Mouse (Mus musculus) layer of hippocampus, adult 8-10 months (tissue): ENCODE results near the gene Mast1. TPM values are rescaled to one million over a fixed set of nuclear protein-coding genes. Genes with fewer than 3 reads are reported as not detected.

ENCODE experiments used
- DNase-seq, 2 experiments: peaks; one replicate each; pipeline ENCODE4 v3.0.0; 2022; ENCODE audit warnings: low spot score in 2 of 2
- total RNA-seq, 4 experiments: library from RNA; stranded (reverse); gene quantifications; 2 replicates each; pipeline ENCODE4 v1.2.4; 2022

Gene Mast1
- total RNA-seq, 4 experiments from 2014 or later: 77.3 to 83.2 (median 80.8) TPM

DNA sequence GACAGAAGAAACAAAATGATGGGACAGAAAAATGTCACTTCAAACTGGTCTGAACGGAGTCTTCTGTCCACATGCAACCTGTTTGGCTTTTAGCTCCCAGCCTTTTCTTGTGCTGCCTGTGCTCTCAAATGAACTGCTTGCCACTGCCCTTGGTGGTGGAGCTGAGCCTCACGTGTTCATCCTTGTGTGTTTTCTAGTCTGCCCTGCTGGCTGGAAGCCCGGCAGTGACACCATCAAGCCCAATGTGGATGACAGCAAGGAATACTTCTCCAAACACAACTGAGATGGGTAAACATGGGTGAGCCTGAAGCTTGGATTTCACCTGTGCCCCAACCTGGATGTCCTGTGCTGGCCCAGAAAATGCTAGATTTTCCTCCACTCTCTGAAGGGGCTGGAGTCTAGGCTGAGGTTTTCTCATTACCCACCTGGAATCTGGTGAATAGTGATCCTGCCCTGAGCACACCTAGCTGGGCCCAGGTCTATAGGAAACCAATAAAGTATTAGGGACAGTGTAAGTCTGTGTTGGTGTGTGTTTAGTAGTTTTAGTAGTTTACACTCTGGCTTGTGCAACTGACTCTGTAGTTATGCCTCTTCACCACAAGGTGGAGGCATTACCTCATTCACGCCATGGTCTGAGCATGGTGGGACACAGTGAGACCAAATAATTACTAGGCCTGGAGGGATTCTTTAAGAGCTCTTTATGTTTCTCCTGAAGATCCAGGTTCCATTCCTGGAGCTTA, 36.8 kb upstream of the Mast1 start:
- no peak for DNase-seq

DNA sequence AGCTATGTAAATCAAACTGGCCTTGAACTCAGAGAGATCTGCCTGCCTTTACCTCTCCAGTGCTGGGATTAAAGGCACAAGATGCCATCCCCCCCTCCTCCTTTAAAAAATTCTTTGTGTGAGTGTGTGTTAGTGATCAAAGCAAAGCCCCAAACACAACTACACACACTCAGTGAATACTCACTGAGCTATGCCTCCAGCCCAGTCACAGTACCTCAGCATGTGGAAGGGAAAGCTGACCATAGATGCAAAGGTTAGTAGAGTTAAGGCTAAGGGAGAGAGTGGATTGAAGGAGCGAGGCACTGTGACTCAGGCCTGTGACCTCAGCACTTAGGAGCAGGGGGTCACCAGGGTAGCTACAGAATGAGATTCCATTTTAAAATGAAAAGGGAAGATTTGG, 35.9 kb upstream of the Mast1 start:
- no peak for DNase-seq

DNA sequence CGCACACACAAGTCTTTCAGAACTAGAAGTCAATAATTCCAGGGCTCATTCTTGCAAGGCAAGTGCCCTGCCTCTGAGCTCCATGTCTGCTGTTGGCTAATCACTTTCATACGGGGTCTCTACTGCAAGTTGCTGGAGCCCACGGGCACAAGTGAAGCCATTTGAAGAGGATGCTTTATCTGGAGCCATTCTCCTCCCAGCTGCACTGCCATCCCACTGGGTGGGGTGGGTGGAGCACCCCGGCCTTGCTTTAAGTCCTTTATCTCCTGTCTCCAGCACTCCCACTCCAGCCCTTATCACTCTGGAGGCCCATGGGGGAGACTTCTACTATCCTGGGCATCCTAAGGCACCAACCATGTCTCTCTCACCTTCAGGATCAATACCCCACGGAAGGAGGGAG, 33.8 kb upstream of the Mast1 start:
- DNase-seq: no peak

DNA sequence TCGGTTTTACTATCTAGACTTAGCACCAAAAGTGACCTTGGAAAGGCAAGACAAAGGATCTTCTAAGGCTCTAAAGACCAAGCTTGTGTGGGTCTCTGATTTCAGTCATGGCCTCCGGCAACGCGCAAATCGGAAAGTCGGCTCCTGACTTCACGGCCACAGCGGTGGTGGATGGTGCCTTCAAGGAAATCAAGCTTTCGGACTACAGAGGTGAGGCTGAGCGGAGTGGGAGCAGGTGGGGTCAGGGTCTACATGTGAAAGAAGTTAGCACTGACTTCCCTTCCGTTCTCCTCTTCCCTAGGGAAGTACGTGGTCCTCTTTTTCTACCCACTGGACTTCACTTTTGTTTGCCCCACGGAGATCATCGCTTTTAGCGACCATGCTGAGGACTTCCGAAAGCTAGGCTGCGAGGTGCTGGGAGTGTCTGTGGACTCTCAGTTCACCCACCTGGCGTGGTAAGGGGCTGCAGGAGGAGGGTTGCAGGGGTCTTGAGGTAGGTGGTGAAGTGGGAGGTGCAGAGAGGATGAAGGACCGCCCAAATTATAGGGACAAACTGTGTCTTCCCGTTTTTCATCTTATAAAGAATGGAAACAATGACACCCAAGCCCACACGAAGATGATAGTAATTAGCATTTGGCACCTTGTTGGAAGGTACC, 33.1 kb upstream of the Mast1 start:
- DNase-seq: no peak

DNA sequence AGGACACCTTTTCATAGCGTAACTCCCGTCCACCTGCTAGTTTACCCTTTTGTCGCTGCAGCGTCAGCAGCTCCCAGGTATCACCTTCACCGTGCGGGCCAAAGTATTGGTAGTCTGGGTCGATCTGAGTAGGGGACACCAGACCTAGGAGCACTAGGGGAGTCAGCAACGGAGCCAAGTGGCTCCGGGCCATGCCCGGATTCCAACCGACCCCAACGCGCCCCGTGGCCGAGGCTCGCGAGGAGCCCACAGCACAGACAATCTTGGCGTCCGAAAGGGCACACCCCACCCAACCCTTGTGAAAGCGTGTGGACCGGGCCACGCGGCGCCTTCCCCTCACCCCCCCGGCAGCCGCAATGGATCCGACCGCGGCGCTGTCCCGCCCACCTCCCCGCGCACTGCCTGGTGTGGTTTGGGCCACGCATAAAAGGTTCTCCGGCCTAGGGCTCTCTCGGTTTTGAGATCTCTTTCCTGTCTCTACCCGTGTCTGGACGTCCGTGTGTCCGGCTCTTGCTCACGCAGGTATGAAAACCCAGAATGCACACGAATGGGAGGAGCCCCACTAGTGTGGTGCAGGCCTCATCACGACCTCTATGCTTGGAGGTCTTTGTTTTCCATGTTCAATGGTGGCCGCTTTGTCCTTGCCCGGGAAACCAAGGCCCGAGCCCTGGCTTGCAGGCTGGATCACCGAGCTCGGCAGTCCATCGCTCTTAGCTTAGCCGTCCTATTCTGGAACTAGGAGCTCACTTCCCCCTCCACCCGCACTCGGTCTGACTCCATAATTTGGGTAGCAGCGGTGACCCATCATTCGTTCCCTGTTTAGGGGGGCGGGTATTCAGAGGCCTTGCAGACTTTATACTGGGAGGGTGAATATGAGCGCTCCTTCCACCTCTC, 32.3 kb upstream of the Mast1 start, which contains the start of the genes Gm49661, Prdx2 and Rnaseh2a:
TSS of gene Gm49661 (minus strand) at position 193 of the 894 bp plus-strand sequence.
TSS of gene Prdx2 (plus strand) at position 347 of the 894 bp plus-strand sequence.
TSS of gene Rnaseh2a (minus strand) at position 527 of the 894 bp plus-strand sequence.
- DNase-seq: peak; percentile 50 to 69

DNA sequence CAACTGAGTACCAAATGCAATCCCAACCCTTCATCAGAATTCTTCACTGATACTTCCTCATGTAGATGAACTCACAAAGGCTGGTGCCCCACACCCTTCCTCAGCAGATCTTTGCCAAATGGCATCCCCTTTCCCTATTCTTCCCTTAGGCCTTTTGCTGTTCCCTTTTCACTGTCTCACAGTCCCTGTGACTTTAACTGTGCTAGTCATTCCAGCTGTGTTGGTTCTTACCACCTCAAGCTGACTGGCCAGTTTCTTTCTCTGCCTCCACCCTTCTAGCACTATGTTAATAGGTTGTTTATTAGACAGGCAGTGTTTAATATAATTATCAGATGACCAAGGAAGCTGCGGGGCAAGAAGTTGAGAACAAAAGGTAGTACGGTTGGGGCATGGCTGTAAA, 31.5 kb upstream of the Mast1 start:
- peak in 1 of 2 experiments; percentile 3 for DNase-seq

DNA sequence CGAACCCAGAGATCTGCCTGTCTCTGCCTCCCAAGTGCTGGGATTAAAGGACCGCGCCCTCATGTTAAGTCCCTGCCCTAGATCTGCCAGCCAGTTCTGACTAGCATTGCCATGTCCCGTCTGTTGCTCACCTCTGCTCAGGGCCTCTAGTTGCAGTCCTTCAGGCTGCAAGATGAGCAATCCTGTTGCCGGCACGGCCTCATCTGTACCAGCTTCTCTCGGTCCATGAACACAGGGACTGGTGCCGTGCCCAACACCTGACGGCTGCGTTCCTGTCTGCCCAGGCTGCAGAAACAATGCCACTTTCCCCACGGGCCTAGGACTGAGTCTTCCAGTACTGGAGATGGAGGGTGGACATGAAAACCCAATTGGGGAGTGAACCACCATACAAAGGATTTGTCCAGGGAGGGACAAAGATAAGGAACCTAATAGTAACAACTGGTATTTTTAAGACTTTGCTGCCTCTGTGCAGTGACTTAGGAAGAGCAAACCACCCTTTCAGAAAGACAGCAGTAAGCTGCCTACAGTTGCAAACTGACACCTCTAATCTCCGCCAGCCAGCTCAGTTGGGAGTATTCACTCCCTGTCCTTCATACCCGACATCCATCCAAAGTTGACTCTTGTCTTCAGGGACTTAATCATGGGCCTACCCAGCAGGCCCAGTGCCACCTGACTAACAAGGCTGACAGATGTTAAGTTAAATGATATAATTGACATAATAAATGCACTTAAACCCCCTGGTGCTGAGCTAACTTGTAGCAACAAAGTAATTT, 30.6 kb upstream of the Mast1 start:
- peak in 1 of 2 experiments; percentile 3 for DNase-seq

DNA sequence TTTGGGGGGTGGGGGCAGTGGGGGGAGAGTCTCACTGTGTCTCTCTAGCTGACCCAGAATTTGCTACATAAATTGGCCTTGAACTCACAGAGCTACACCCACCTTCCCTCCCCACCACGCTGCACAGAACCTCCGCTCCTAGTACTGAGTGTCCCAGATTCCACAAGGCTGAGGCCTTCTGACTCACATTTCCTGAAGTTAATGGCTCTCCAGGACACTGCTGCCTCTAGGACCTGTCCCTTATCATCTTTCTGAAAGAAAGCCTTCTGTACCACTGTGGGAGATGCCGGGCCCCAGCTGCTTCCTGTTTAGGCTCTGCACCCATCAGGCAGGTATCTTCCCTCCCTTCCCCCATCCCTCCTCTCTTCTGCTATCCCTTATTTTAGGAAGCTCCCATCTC, 29.4 kb upstream of the Mast1 start:
- no peak for DNase-seq

DNA sequence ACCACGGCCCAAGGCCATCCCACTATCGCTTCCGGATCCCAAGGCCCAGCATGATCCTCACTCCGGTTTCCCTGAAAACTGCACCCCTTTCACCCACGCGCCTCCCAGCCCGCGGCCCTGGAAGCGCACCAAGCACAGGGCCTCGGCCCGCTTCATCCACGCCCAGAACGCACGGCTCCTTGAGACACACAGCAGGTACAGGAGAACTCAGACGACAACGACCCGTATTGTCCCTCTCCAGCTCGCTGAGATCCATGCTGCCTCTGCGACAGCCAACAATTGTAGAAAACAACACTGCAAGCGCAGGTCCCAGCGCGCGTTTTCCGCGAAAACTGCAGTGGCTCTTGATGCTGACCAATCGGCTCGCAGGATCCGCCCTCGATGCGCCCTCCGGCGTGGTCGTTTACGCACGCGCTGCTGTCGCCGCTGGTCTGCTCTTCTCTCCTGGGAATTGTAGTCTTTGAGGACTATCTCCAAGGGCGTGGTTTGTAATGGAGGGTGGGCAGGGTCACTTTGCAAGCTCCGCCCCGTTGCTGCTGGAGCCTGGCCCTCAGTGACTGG, 28.7 kb upstream of the Mast1 start:
- peak; percentile 93 to 94 for DNase-seq

DNA sequence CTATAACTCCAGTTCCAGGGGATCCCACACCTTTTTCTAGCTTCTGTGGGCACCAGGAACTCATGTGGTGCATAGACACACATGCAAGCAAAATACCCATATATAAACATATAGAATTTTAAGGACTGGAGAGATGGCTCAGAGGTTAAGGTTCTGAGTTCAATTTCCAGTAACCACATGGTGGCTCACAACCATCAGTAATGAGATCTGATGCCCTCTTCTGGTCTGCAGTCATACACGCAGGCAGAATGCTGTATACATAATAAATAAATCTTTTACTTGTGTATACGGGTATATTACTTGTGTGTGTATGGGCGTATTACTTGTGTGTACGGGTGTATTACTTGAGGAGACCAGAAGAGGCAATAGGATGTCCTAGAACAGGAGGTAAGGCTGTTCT, 26.8 kb upstream of the Mast1 start:
- no peak for DNase-seq

DNA sequence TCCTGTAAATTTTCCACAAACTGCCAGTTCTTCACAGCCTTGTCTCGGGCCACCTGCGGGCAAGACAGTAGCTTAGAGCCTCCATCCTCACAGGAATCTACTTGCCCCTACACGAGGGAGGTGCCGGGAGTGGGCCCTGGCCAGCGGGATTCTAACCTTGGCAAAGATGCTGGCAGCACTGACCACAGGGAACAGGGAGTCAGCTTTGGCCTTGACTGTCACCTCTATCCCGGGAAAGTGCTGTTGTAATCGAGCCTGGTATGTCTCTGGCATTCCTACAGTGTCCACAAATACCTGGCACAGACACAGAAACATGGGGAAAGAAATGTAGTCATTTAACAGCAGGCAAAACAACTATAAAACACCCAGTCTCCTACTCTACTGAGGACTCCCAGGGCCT, 22.7 kb upstream of the Mast1 start:
- no peak for DNase-seq

DNA sequence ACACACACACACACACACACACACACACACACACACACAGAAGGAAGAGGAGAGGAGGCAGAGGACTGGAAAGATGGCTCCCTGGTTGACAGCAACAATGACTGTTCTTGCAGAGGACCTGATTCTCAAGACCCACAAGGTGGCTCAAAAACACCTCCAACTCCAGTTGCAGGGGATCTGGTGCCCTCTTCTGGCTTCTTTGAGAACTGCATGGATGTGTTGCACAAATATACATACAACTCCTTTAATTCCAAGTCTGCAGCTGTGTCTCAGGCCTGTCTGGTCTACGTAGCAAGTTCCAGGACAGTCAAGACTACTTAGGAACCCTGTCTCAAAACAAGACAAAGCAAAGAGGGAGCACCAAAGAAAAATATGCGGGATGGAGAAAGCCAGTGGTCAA, 19.6 kb upstream of the Mast1 start:
- DNase-seq: peak in 1 of 2 experiments; percentile 78

DNA sequence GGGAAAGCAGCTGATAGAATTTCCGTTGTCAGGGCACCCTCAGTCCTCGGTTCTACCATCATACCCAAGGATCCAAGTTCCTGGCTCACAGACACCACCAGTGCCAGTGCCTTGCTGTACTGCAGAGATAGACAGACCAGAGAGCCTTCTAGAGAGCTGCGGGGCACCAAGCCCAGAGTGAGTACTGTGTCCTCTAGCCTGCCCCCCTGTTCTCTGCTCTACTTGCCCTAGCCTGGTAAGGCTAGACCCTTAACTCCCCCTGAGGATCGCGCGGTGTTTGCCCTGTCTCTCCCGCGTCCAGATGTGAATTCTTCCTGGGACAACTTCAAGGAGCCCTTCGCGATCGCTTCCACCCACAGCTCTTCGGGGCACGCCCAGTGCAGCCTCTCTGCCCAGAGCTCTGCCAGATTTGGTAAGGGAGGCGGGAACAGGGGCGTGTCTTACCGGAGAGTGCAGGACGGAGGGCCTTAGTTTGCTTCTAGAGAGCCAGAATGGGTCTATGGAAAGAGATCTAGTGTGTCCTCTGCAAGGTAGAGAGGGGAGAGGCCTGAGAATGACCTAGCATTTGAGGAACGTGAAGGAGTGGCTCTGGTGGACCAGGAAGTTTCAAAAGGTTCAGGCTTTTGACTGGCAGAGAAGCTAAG, 15.6 kb upstream of the Mast1 start:
- no peak for DNase-seq

DNA sequence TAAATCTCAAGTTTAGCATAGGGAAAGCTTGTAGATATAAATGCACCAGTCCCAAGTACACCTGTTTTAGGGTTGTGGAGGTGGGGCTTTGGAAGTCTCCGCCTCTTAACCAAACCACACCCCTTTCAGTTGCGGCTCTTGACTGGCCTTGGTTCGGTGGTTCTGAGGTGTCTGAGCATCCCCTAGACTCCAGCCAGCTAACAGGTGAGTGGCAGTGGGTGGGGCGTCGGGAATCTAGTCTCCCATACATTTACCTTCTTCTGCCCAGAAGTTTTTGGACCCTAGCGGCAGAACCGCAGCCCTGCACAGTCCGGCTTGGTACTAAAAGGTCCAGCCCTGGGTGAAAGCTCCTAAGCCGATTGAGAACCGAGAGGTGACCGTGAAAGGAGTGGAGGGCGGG, 12.6 kb upstream of the Mast1 start:
- DNase-seq: no peak

DNA sequence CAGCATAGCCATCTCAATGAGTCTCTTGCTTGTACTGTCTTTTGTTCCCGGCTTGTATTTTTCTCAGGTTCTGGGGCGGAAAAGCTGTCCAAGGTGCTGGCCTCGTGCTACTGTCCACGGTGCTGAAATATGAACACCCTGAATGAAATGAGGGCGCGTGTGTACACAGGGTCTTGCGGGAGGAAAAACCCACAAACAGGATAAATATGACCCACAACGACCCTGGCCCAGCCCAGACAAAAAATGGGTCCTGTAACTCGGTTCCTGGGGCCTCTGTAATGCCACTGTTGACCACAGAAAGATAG, 10.0 kb upstream of the Mast1 start:
- no peak for DNase-seq

DNA sequence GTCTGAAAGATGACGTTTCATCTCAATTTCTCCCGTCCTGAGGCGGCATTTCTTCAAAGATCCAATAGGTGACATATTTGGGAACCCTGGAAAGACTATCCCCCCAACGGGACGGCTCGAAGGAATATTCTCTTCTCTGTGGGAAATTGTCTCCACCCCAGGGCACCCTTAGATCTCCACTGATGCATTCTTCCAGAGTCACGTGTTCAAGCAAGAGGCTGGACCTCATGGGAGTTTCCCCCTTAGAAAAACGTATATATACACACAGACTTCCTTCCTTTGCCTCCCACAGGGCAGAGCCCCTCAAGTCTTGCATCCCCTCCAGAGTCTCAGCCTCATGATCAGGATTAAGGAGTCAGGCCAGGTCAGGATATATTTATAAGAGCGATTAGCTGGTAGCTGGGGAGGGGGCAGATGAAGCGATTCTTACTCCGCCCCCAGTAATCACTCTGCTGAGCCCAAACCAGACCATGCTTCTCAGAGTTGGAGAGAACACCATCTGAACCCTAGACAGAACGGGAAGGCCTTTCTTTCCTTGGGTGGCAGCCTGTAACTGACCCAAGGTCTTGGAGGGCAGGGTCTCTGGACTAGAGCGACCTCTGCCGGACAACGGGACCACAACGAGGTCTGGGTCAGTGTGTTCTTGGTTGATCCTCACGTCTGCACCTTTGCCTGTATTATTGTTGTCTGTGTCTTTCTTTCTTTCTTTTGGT, 9.5 kb upstream of the Mast1 start, which contains the start of gene Rtbdn:
TSS of gene Rtbdn (plus strand) at position 464 of the 713 bp plus-strand sequence.
- no peak for DNase-seq

DNA sequence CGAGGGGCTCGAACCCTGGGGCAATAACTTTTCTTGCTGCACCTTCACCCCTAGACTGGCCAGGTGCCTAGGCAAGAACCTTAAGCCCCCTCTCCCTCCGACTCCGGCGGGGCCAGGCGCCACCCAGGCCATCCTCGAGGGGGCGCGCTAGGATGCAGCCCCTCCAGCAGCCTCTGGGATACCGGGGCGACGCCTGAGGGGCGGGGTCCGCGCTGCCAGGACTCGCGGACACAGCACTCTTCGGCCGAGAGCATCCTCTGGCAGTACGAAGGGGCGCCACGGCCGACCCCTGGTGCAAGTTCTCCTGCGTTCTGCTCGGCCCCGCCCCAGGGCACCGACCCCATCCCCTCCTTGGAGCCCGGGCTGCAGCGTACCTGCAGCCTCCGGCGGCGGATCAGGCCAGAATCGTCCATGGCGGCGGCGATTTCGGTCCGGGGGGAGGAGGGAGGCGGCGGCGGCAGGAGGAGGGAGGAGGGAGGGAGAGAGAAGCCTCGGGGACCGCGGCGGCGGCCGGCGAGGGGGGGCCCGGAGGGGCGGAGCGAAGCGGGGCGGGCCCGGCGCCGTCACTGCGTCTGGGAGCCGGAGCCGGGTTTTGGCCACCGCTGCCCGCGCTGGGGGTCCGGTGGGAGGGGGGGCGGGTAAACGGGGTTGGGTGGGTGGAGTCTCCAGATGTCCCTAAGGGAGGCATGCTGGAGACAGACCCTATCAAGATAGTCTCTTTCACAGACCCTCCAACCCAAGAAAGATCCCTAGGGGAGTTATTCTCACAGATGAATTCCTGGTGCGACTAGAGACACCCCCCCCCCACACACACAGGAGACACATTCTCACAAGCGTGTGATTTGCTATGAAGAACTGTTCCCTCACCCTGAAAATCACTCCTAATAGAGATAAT, 8.7 kb upstream of the Mast1 start:
- DNase-seq: no peak

DNA sequence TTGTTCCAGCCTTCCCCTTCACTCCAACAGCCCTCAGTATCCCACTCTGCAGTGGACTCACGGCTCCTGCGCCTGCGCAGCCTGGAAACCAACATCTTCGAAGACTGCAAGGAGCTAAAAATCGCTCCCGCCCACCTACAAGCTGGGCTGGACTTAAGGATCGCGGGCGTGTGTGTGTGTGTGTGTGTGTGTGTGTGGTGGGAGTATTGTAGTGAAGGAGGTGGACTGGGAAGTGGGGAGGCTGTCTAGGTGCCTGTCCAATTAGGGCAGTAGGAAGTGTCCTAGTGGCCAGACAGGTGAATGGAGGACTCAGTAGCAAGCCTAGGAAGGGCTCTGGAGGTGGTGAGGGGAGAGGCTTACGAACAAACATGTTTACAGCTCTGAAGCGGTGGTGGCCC, 8.1 kb upstream of the Mast1 start:
- DNase-seq: peak; percentile 69 to 71
